Mouse (Mus musculus) CD4-positive helper T cell, adult 2 months (primary cell): ENCODE measurements around the gene Zfp239.

ENCODE experiments used
- DNase-seq: peaks from one replicate; pipeline ENCODE4 v3.0.0-alpha.2; 2012; ENCODE audit warnings: low read depth, missing footprints, low spot score

The Zfp239 gene

GRCm38 (mm10) chr6:117879408-117880115 lies 17.7 kb downstream of the Zfp239 start:
- DNase-seq: peak; percentile 99

GRCm38 (mm10) chr6:117880394-117880838 lies 18.5 kb downstream of the Zfp239 start:
- peak; percentile 34 for DNase-seq

GRCm38 (mm10) chr6:117881229-117881628 lies 19.3 kb downstream of the Zfp239 start:
- DNase-seq: peak; percentile 58

- peak; percentile 83 for DNase-seq
Observed at GRCm38 (mm10) chr6:117881997-117882396, 20.1 kb downstream of the Zfp239 start.

GRCm38 (mm10) chr6:117885943-117886342 lies 24.0 kb downstream of the Zfp239 start:
- no peak for DNase-seq

- DNase-seq: no peak
Observed at GRCm38 (mm10) chr6:117888032-117888431, 26.1 kb downstream of the Zfp239 start.

- no peak for DNase-seq
Observed at GRCm38 (mm10) chr6:117888642-117889096, 26.8 kb downstream of the Zfp239 start.

- DNase-seq: peak; percentile 90
Observed at GRCm38 (mm10) chr6:117890257-117890656, 28.4 kb downstream of the Zfp239 start.

- peak; percentile 74 for DNase-seq
Observed at GRCm38 (mm10) chr6:117891369-117892160, 29.7 kb downstream of the Zfp239 start.

- DNase-seq: no peak
Observed at GRCm38 (mm10) chr6:117892386-117892785, 30.5 kb downstream of the Zfp239 start.

GRCm38 (mm10) chr6:117893435-117893834 lies 31.5 kb downstream of the Zfp239 start:
- DNase-seq: no peak

GRCm38 (mm10) chr6:117897800-117898199 lies 35.9 kb downstream of the Zfp239 start:
- no peak for DNase-seq

GRCm38 (mm10) chr6:117900126-117901080 lies 38.5 kb downstream of the Zfp239 start, which contains the start of gene Hnrnpf:
Hnrnpf (plus strand) TSS chr6:117900324.
- DNase-seq: peak; percentile 93

- DNase-seq: no peak
Observed at GRCm38 (mm10) chr6:117901510-117902402, 39.9 kb downstream of the Zfp239 start.

- no peak for DNase-seq
Observed at GRCm38 (mm10) chr6:117902556-117902955, 40.7 kb downstream of the Zfp239 start.

- DNase-seq: no peak
Observed at GRCm38 (mm10) chr6:117903836-117904235, 41.9 kb downstream of the Zfp239 start.

GRCm38 (mm10) chr6:117905260-117905930 lies 43.5 kb downstream of the Zfp239 start:
- no peak for DNase-seq

- DNase-seq: no peak
Observed at GRCm38 (mm10) chr6:117906015-117906531, 44.2 kb downstream of the Zfp239 start.

GRCm38 (mm10) chr6:117906590-117907271 lies 44.8 kb downstream of the Zfp239 start:
- DNase-seq: peak; percentile 99
